Mouse (Mus musculus): ENCODE data around the gene Nup214.

Gene Nup214

DNA sequence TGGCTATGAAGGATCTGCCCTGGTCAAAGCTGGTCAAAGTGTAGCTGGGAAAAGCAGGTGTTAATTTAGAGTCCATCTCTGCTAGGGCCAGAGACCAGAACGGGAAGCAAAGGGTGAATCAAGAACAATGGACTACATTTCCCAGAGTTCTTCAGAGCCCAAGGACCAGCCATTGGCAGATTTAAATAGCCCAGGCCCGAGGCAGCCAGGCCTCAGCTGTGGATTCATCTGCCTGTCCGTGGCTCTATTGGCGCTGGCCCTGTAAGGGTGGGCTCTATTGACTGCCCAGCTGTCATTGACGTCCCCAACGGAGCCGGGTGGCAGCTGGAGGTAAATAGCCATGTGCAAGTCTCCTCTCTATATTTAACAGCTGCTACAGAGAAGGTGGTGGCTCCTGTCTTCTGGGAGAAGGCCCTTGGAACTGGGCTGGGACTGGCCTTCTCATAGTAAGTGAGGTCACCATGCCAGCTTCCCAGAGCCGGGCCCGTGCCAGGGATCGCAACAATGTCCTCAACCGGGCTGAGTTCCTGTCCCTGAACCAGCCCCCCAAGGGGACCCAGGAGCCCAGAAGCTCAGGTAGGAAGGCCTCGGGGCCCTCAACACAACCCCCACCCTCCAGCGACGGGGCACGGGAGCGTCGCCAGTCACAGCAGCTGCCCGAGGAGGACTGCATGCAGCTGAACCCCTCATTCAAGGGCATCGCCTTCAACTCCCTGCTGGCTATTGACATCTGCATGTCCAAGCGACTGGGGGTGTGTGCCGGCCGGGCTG, 121.3 kb downstream of the Nup214 start, which contains the start of gene Plpp7:
Plpp7 (plus strand) TSS at position 178 of the 771 bp plus-strand sequence.
- DNase-seq (ENCODE audit: low spot score in 2 of 2): no peak

DNA sequence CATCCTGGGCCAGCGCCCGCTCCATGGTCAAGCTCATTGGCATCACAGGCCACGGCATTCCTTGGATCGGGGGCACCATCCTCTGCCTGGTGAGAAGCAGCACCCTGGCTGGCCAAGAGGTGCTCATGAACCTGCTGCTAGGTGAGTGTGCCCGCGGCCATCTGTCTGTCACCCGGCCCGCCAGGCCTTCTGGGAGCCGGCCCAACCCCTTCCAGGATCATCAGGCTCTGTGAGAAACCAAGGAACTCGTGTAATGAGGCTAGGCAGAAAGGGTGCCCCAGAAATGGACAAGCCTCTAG, 121.8 kb downstream of the Nup214 start:
- no peak for DNase-seq (ENCODE audit: low spot score in 2 of 2)

GRCm38 (mm10) chr2:32102944-32103343, 128.7 kb downstream of the Nup214 start:
- DNase-seq (ENCODE audit: low spot score in 2 of 2): no peak

GRCm38 (mm10) chr2:32103557-32103956, 129.3 kb downstream of the Nup214 start:
- DNase-seq (ENCODE audit: low spot score in 2 of 2): no peak
